Mouse (Mus musculus): ENCODE measurements around the gene Pagr1a. TPM values are rescaled to one million over a fixed set of nuclear protein-coding genes. Genes with fewer than 3 reads are reported as not detected.
A peak's percentile ranks its signal among the peaks of the same experiment; 100 is the strongest.

The Pagr1a gene
- total RNA-seq, 2 experiments from 2014 or later = 25.4 to 28.8 TPM

DNA sequence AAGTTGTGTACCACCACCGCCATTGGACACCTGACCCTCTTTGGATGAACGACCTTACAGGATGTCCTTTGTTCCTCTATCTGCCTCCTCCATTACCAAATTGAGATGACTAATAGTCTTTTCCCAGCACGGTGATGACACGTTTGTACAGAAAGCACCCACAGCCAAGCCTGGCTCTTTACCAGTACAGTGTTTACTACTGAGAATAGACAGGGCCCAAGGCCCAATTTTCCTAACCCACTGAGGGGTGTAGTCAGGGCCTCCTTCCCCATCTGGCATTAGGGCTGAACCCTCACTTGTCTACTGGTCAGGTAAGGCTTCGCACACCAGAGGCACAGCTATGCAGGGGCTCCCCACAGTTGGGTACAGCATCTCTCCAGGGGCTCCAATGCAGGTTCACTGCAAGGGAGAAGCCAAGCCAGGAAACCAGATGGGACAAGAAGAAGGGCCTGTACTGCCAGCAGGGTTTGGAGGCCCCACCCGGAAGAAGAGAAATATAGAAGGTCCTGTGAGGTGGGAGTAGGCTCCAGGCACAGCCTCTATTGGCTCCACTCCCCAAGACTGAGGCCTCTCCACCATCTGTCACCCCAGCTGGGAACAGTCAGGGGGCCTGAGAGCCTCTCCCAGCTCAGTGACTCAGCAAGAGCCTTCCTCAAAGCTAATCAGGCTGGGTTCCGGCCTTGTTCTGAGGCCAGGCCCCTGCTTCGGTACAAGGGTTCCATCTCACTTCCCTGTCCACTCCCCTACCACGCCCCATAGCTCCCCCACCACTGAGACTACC, 8.7 kb downstream of the Pagr1a start:
- peak; percentile 80 to 87 for DNase-seq (ENCODE audit: low spot score in 2 of 2)
- intact Hi-C loops (cut with DNase I) = loop anchor here (2.0 kb wide), 1 partner anchor 24 kb away; no protein-coding TSS in a partner anchor

DNA sequence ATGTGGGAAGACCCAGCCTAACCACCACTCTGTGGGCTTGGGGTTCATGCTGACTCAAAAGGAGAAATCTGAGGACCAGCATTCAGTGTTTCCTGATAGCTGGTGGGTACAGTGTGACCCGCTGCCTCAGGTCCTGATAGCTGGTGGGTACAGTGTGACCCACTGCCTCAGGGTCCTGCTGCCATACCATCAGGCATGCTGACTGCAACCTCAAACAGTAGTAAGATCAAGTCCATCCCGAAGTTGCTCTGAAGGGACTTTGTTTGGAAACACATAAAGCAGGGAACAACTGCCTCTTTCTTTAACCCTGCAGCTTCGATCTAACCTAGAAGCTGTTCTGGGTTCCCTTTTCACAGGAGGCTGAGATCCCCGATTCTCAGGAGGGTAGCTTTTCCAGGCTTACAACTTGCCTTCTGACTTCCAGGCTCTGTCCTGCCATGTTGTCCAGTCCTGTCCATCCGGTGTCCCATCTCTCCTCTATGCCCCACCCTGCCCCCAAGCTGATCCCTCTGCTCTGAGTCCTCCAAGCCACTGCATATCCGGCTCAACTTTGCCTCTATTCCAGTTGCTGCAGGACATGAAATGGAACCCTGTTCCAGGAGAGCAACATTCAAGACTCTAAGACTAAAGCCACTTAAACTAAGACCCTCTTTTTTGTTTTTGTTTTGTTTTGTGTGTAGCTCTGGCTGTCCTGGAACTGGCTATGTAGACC, 9.7 kb downstream of the Pagr1a start:
- intact Hi-C loops (cut with DNase I) = loop anchor here (2.0 kb wide), 1 partner anchor 23 kb away; no protein-coding TSS in a partner anchor
- DNase-seq (ENCODE audit: low spot score in 2 of 2) = no peak

DNA sequence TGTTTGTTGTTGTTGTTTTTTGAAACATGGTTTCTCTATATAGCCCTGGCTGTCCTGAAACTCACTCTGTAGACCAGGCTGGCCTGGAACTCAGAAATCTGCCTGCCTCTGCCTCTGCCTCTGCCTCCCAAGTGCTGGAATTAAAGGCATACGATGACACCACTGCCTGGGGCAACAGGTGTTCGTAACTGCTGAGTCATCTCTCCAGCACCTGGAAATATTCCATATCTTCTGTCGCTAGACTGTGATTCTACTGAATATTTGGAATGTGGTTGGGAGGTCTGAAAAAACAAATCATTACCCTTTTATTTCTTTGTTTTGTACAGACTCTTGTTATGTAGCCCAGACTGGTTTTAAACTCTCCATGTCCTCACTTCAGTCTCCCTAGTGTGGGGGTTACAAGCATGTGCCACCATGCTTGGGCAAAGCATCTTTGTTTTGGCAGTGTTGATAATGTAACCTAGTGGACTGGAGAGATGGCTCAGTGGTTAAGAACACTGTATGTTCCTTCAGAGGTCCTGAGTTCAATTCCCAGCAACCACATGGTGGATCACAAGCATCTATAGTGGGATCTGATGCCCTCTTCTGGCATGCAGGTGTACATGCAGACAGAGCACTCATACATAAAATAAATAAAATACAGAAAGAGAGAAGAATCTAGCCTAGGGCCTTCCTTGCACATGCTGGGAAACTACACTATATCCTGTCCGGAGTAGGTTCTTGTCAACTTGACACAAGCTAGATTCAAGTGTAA, 12.9 kb downstream of the Pagr1a start:
- intact Hi-C loops (cut with DNase I) = no loop called here
- no peak for DNase-seq (ENCODE audit: low spot score in 2 of 2)

DNA sequence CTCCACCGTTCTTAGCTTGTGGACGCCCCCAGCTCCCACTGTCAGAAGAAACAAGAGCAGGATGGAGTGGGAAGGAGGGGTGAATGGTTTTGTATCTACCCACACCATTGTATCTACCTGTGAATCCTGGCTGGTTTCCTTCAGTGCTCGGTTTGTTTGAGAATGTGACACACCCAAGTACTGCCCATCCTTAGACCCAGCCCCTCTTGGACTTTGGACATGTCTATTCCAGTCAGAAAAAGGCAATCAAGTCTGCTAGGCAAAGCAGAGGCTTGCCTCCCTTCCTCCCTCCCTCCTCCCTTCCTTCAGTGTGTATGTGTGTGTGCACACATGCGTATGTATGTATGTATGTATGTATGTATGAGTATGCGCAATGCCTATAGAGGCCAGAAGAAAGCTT, 13.5 kb downstream of the Pagr1a start:
- intact Hi-C loops (cut with DNase I) = no loop called here
- DNase-seq (ENCODE audit: low spot score in 2 of 2) = no peak

DNA sequence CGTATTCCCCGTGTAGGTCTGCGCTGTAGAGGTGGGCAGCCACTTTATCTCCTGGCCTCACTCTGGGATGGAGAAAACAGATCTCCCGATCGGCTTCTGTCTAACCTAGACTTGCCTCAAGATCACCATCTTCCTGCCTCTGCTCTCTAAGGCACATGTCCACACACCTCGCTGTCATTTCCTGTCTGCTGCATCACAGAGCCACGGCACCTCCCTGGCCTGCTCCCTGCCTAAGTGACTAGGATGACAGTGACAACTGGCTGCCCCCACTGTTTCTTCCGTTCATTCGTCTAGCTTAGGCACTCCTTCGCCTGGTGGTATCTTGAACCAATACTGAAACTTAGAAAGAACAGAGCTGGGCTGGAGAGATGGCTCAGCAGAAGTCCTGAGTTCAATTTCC, 17.6 kb downstream of the Pagr1a start:
- no peak for DNase-seq (ENCODE audit: low spot score in 2 of 2)
- intact Hi-C loops (cut with DNase I) = no loop called here

DNA sequence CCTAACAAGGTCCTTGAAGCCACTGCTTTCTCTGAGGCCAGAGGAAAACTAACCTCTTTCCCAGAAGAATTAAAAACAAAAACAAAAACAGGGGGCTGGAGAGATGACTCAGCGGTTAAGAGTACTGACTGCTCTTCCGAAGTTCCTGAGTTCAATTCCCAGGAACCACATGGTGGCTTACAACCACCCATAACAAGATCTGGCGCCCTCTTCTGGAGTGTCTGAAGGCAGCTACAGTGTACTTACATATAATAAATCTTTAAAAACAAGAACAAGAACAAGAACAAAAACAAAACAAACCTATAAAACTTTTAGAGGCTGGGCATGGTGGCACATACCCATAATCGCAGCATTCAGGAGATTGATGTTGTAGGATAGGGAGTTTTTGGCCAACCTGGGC, 20.7 kb downstream of the Pagr1a start:
- intact Hi-C loops (cut with DNase I) = no loop called here
- DNase-seq (ENCODE audit: low spot score in 2 of 2) = no peak

DNA sequence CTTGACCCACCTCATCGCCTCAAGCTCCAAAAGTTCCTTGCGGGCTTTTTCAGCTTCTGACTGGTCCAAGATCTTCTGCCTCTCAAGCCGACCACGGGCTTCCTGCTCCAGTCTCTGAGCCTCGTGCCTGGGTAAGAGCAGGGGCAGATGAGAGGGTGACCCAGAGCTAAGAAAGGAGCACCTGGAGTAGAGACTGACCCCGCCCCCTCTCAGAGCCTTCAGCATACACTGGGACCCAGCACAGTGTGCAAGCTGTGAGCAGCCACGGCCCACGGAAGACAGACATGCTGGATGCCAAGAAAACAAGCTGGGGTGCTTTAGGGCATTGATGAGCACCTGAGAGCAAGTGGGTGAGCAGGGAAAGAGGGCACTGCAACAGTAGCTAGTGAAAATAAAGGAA, 28.3 kb downstream of the Pagr1a start:
- DNase-seq (ENCODE audit: low spot score in 2 of 2) = no peak
- intact Hi-C loops (cut with DNase I) = no loop called here

DNA sequence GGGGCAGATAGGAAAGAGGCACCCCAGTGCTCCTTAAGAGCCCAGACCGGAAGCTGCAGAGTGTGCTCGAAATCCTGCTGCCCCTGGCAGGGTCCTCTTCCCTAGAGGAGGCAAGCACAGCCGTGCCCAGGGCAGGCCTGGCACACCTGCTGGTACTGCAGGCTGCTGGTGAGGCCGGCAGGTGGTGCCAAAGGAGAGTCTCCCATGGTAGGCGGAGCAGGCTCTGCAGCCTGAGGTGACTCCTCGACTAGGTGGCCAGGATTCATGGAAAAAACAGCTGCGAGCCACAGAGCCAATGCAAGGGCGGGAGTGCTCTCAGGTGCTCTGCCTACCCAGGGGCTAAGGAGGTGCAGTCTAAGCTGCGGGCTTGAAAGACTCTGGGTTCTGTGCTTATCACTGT, 30.8 kb downstream of the Pagr1a start:
- peak; percentile 47 to 54 for DNase-seq (ENCODE audit: low spot score in 2 of 2)
- intact Hi-C loops (cut with DNase I) = no loop called here

DNA sequence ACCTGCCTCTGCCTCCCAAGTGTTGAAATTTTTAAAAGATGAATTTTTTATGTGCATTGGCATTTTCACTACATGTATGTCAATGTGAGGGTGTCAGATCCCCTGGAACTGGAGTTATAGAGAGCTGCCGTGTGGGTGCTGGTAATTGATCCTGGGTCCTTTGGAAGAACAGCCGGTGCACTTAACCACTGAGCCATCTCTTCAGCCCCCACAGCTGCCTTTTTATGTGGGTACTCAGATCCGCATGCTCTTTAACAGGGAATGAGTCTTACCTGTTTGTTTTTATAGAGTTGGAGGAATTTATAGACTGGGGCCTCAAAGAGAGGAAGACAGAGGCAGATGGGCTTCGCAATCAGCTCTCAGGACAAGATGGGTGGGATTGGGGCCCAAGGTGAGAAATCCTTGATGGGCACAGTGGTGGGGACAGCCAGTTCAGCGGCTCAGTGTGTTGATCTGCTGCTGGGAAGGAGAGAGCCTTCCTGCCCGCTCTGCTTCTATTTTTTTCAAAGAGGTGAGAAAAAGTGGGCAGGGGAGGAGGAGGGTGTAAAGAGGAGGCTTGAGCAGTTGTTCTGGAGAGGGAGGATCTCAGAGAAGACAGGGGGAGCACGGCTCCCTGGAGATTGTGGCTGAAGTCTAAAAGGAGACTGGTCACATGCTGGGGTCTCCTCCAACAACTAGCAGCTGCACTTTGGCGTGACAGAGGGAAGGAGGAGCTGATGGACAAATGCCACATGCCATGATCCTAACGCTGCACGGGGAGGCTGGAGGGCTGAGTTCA, 32.3 kb downstream of the Pagr1a start:
- intact Hi-C loops (cut with DNase I) = loop anchor here (2.0 kb wide), 1 partner anchor 24 kb away; no protein-coding TSS in a partner anchor
- DNase-seq (ENCODE audit: low spot score in 2 of 2) = peak; percentile 53 to 72

DNA sequence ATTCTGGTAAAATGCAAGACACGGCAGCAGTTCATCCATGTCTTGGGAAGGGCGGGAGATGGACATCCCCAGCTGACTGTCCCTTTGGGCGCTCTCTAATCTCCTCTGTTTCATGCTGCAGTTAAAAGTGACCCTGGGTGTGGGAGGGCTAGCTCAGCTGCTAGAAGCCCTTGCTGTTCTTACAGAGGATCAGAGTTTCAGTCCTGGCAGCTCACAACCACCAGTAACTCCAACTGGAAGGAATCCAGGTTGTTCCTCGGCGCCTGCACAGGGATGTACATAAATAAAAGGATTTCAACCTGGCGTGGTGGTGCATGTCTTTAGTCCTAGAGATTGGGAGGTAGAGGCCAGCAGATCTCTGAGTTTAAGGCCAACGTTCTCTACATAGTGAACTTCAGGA, 34.0 kb downstream of the Pagr1a start:
- intact Hi-C loops (cut with DNase I) = no loop called here
- no peak for DNase-seq (ENCODE audit: low spot score in 2 of 2)

DNA sequence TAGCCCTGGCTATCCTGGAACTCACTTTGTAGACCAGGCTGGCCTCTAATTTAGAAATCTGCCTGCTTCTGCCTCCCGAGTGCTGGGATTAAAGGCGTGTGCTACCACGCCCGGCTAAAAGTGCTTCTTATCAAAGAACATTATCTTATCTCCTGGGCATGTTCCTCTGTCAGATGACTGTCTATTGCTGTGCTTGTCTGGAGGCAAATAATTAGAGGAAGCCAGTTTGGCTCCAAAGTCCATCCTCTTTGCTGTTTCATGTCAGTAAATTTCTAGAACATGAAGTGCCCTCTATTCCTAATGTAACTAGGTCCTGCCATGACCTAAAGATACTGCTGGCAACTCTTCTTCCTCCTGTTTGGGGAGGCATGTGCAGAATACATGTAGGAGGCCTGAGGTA, 35.1 kb downstream of the Pagr1a start:
- DNase-seq (ENCODE audit: low spot score in 2 of 2) = no peak
- intact Hi-C loops (cut with DNase I) = no loop called here

DNA sequence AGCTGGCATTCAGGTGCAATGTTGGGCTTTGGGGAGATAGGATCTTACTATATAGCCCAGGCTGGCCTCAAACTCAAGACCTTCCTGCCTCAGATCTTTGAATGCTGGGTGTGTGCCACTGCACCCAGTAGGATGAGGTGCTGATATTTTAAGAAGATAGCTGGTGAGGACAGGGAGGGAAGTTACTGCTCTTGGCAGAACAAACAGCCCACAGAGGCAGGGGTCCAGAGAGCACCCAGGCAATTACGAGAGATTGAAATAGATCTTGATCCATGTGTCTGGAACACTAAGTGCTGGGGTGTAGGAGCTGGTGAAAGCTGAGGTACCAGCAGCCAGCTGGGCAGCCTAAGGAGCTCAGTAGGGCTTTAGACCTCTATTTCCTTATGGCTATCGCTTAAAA, 35.6 kb downstream of the Pagr1a start:
- no peak for DNase-seq (ENCODE audit: low spot score in 2 of 2)
- intact Hi-C loops (cut with DNase I) = no loop called here

DNA sequence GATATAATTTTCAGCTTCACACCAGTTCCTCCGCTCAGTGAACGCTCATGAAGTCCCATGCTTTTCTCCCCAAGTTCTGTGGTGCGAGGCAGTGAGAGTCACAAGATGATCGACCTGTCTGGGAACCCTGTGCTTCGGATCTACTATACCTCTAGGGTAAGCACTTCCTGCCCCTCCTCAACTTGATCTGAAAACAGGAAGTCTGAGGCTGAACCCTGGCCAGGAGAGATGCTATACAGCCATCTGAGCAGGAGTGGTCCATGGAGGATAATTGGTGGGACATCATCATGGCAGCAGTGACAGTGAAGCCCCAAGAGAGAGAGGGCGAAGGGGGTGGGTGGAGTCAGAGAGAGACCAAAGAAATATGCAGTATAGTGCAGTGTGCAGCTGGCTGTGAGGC, 38.3 kb downstream of the Pagr1a start:
- no peak for DNase-seq (ENCODE audit: low spot score in 2 of 2)
- intact Hi-C loops (cut with DNase I) = loop anchor here (5.0 kb wide), 1 partner anchor 123 kb away; no protein-coding TSS in a partner anchor

DNA sequence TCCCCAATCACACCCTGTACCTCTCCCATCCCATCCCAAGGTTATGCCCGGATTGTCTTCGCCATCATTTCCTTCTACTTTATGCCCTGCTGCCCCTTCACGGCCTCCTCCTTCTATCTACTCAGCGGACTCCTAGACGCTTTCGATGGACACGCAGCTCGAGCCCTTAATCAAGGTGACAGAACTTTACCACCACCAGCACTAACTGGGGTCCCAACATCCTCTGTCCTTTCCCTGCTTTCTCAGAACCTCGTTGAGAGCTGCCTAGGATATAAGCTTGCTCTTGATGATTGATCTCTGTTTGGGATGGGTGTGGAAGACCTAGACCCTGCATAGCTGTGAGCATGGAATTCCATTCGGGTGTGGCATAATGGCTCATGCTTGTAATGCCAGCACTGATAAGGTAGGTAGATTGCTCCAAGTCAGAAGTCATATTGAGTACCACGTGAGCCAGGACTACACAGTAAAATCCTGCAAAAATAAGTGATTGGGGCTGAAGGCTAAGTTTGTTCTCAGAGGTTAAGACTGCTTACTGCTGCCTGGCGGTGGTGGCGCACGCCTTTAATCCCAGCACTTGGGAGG, 40.2 kb downstream of the Pagr1a start:
- intact Hi-C loops (cut with DNase I) = loop anchor here (2.0 to 5.0 kb wide), 2 partner anchors 40 to 125 kb away; partner anchors contain the start of genes Pagr1a and Pagr1b

DNA sequence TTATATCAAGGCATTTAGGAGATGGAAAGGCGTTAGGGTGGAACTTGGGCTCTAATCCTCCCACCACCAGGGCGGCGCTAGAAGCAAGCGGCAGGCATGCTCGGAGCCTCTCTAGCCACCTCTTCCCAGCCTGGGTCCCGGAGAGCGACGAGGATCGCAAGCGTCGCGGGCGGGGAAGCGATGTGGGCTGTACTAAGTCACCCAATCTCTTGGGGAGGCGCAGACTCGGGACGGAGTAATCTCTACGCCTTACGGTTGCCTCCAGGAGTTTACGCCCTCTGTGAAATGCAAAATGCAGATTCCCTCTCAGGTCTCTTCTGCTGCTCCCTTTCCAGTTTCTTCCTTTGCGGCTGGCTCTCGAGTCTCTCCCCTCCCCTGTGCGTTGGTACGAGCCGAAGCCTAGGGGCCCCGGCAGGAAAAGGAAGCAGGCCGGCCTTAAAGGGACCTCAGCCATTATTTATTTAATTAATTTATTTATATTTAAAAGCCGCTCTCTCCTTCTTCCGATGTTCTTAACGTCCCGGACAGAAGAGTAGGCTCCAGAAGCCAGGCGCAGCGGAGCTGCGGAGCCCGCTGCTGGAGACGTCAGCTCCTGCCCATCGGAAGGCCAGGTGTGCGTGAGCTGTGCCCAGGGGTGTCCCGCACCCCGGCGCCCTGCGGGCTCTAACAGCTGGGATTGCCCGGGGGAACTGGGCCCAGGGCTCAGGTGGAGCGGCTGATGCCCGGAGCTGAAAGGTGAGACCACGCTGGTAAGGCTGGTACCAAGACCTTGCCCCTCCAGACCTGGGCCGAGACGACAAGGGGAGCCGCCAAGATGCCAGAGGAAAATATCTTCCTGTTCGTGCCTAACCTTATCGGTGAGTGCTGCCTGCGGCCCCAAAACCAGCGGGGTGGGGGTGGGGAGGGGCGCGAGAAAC, 40.9 kb downstream of the Pagr1a start, which contains the start of gene Cdiptos:
Gene Cdiptos (minus strand): TSS at position 149 of the 917 bp plus-strand sequence.
- peak; percentile 94 to 95 for DNase-seq (ENCODE audit: low spot score in 2 of 2)
- intact Hi-C loops (cut with DNase I) = loop anchor here (2.0 to 5.0 kb wide), 3 partner anchors 25 to 126 kb away; partner anchors contain the start of genes Pagr1a, Pagr1b and Sez6l2

More for the DNA sequence above, 40.2 kb downstream of the Pagr1a start:
- DNase-seq (ENCODE audit: low spot score in 2 of 2) = no peak

DNA sequence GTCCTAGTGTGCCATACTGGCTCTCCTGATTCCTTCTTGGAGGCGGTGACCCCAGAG, 41.4 kb downstream of the Pagr1a start, which contains the start of gene Cdipt:
Gene Cdipt (plus strand): TSS at position 22 of the 57 bp plus-strand sequence.
- no peak for DNase-seq (ENCODE audit: low spot score in 2 of 2)
- intact Hi-C loops (cut with DNase I) = loop anchor here (2.0 to 5.0 kb wide), 2 partner anchors 25 to 127 kb away; partner anchors contain the start of gene Sez6l2

DNA sequence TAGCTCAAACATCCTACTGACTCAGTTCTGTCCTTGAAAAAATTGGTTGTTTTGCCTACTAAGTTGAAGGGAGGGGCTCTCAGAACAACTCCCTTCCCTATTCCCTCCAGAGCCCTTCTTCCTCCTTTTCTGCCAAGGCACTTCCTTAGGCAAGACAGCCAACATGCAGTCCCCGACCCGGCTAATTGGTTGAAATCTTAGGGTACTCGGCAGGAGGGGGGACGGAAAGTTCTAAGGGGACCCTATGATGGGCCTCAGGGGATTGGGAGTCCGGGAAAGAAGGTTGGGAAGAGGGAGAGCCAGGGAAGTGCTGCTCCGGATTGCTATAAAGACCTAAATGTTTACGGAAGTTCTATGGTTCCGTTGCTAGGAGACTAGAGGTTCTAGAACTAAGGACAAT, 41.7 kb downstream of the Pagr1a start:
- no peak for DNase-seq (ENCODE audit: low spot score in 2 of 2)
- intact Hi-C loops (cut with DNase I) = loop anchor here (2.0 to 5.0 kb wide), 2 partner anchors 25 to 127 kb away; partner anchors contain the start of gene Sez6l2

DNA sequence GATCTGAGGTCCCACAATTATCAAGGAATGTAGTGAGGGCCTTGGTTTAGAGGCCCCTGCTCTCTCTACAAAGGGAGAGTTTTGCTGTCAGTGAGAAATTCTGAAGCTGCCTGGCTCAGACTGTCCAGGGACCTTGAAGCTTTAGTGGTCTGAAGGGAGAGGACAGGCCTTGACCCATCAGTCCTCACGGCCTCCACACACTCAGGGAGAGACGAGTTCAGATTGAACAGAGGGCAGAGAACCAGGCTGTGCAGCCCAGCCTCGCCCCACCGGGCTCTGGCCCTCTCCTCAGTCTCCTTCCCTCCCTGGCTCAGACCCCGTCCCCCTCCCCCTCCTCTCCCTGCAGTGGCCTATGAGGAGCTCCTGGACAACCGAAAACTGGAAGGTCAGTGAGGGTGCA, 49.8 kb downstream of the Pagr1a start:
- no peak for DNase-seq (ENCODE audit: low spot score in 2 of 2)
- intact Hi-C loops (cut with DNase I) = no loop called here
